Mouse (Mus musculus): ENCODE measurements around the gene Ifrd2. TPM values are rescaled to one million over a fixed set of nuclear protein-coding genes. Genes with fewer than 3 reads are reported as not detected.
A peak's percentile ranks its signal among the peaks of the same experiment; 100 is the strongest.

The Ifrd2 gene
- total RNA-seq (2014; rRNA removed) (8.4 and 8.9 TPM in 2 replicates), polyA plus RNA-seq (2015; fragmentation: Nextera tagmentation; extraction: Ambion mirVana) (6.5 and 7.5 TPM in 2 replicates)

- no peak within 1 kb of the TSS for H3K27ac ChIP-seq (ENCODE audit: low read depth, low read length)
- peaks cover 11% of the 10 kb centered on the region; the same call in 1 of the 2 replicates for H3K4me1 ChIP-seq (ENCODE audit: insufficient read depth, low read length)
- H3K9ac ChIP-seq (replicated peaks; ENCODE audit: low read length, poor library complexity, severe bottlenecking): peak within 1 kb of the TSS; percentile 53; the same call in 1 of the 2 replicates
- peak within 1 kb of the TSS; percentile 75 for H3K4me2 ChIP-seq (ENCODE audit: low read depth, low read length, poor library complexity, severe bottlenecking)
- peak within 1 kb of the TSS; percentile 62 for H3K4me3 ChIP-seq (ENCODE audit: low read depth, low read length)
- H3K36me3 ChIP-seq (ENCODE audit: insufficient read depth, low read length): peaks cover 29% of the 10 kb centered on the region
- WGBS: 13% methylated on average over 46 of the region's 46 CpGs
- ATAC-seq (ENCODE audit: low FRiP score) (peak; percentile 97), DNase-seq (ENCODE audit: low spot score) (peak; percentile 99)
- no peaks in the 10 kb centered on the region for H3K9me3 ChIP-seq (ENCODE audit: low read length)
- no peaks in the 10 kb centered on the region for H3K27me3 ChIP-seq (ENCODE audit: insufficient read depth, low read length)
- no peak for TF ChIP-seq CTCF (IDR thresholded peaks at IDR 0.05)
These were observed at the start of gene Ifrd2 for GRCm38 (mm10) chr9:107586974-107587832. Ifrd2 (plus strand) TSS chr9:107587642.

- Histone ChIP-seq H3K9ac (replicated peaks; ENCODE audit: low read length, poor library complexity, severe bottlenecking) (no peak overlapping the region), H3K4me1 (ENCODE audit: insufficient read depth, low read length) (peaks cover 22% of the 10 kb centered on the region), H3K27ac (ENCODE audit: low read depth, low read length) (no peak overlapping the region), H3K27me3 (ENCODE audit: insufficient read depth, low read length) (no peaks in the 10 kb centered on the region), H3K36me3 (ENCODE audit: insufficient read depth, low read length) (peaks cover 28% of the 10 kb centered on the region), H3K4me2 (ENCODE audit: low read depth, low read length, poor library complexity, severe bottlenecking) (no peak overlapping the region), H3K9me3 (ENCODE audit: low read length) (no peaks in the 10 kb centered on the region), H3K4me3 (ENCODE audit: low read depth, low read length) (no peak overlapping the region)
- 90% methylated on average over 7 of the region's 7 CpGs for WGBS
- no peak for ATAC-seq (ENCODE audit: low FRiP score)
- no peak for DNase-seq (ENCODE audit: low spot score)
- no peak for TF ChIP-seq CTCF (IDR thresholded peaks at IDR 0.05)
These were observed 49.2 kb upstream of the Ifrd2 start for GRCm38 (mm10) chr9:107538231-107538630.

GRCm38 (mm10) chr9:107538711-107539110 lies 48.7 kb upstream of the Ifrd2 start:
- Histone ChIP-seq H3K27ac (ENCODE audit: low read depth, low read length) (no peak overlapping the region), H3K4me3 (ENCODE audit: low read depth, low read length) (no peak overlapping the region), H3K4me2 (ENCODE audit: low read depth, low read length, poor library complexity, severe bottlenecking) (no peak overlapping the region), H3K4me1 (ENCODE audit: insufficient read depth, low read length) (peaks cover 22% of the 10 kb centered on the region), H3K36me3 (ENCODE audit: insufficient read depth, low read length) (peaks cover 28% of the 10 kb centered on the region), H3K9ac (replicated peaks; ENCODE audit: low read length, poor library complexity, severe bottlenecking) (no peak overlapping the region), H3K27me3 (ENCODE audit: insufficient read depth, low read length) (no peaks in the 10 kb centered on the region), H3K9me3 (ENCODE audit: low read length) (no peaks in the 10 kb centered on the region)
- 90% methylated on average over 3 of the region's 3 CpGs for WGBS
- no peak for TF ChIP-seq CTCF (IDR thresholded peaks at IDR 0.05)
- no peak for DNase-seq (ENCODE audit: low spot score)
- ATAC-seq (ENCODE audit: low FRiP score): no peak

- no peaks in the 10 kb centered on the region for H3K9me3 ChIP-seq (ENCODE audit: low read length)
- no peak overlapping the region for H3K4me3 ChIP-seq (ENCODE audit: low read depth, low read length)
- whole genome bisulfite sequencing: 93% methylated on average over 8 of the region's 8 CpGs
- peaks cover 38% of the 10 kb centered on the region for H3K36me3 ChIP-seq (ENCODE audit: insufficient read depth, low read length)
- H3K27me3 ChIP-seq (ENCODE audit: insufficient read depth, low read length): no peaks in the 10 kb centered on the region
- H3K4me1 ChIP-seq (ENCODE audit: insufficient read depth, low read length): peaks cover 22% of the 10 kb centered on the region
- H3K27ac ChIP-seq (ENCODE audit: low read depth, low read length): no peak overlapping the region
- no peak for DNase-seq (ENCODE audit: low spot score)
- H3K4me2 ChIP-seq (ENCODE audit: low read depth, low read length, poor library complexity, severe bottlenecking): no peak overlapping the region
- no peak for ATAC-seq (ENCODE audit: low FRiP score)
- no peak for TF ChIP-seq CTCF (IDR thresholded peaks at IDR 0.05)
- H3K9ac ChIP-seq (replicated peaks; ENCODE audit: low read length, poor library complexity, severe bottlenecking): no peak overlapping the region
These were observed 47.5 kb upstream of the Ifrd2 start for GRCm38 (mm10) chr9:107539940-107540339.

- H3K27ac ChIP-seq (ENCODE audit: low read depth, low read length): no peak overlapping the region
- DNase-seq (ENCODE audit: low spot score) (no peak), ATAC-seq (ENCODE audit: low FRiP score) (no peak)
- peak overlapping the region; percentile 79 for H3K4me2 ChIP-seq (ENCODE audit: low read depth, low read length, poor library complexity, severe bottlenecking)
- no peak overlapping the region for H3K9ac ChIP-seq (replicated peaks; ENCODE audit: low read length, poor library complexity, severe bottlenecking)
- peaks cover 42% of the 10 kb centered on the region for H3K36me3 ChIP-seq (ENCODE audit: insufficient read depth, low read length)
- H3K9me3 ChIP-seq (ENCODE audit: low read length): no peaks in the 10 kb centered on the region
- no peaks in the 10 kb centered on the region for H3K27me3 ChIP-seq (ENCODE audit: insufficient read depth, low read length)
- peaks cover 22% of the 10 kb centered on the region for H3K4me1 ChIP-seq (ENCODE audit: insufficient read depth, low read length)
- 0 out of 2 replicates have a peak, but pooled peaks have one; percentile 5 for TF ChIP-seq CTCF (IDR thresholded peaks at IDR 0.05)
- 76% methylated on average over 4 of the region's 4 CpGs for WGBS
- no peak overlapping the region for H3K4me3 ChIP-seq (ENCODE audit: low read depth, low read length)
These were observed 47.0 kb upstream of the Ifrd2 start for GRCm38 (mm10) chr9:107540420-107540819.

GRCm38 (mm10) chr9:107541005-107541404 lies 46.4 kb upstream of the Ifrd2 start:
- peak overlapping the region; percentile 58 for H3K9ac ChIP-seq (replicated peaks; ENCODE audit: low read length, poor library complexity, severe bottlenecking)
- H3K4me2 ChIP-seq (ENCODE audit: low read depth, low read length, poor library complexity, severe bottlenecking): peak overlapping the region; percentile 79
- no peak for DNase-seq (ENCODE audit: low spot score)
- H3K27ac ChIP-seq (ENCODE audit: low read depth, low read length): peak overlapping the region; percentile 14; the same call in 1 of the 2 replicates
- no peak for ATAC-seq (ENCODE audit: low FRiP score)
- peak overlapping the region; percentile 56 for H3K4me3 ChIP-seq (ENCODE audit: low read depth, low read length)
- WGBS: 45% methylated on average over 10 of the region's 10 CpGs
- H3K27me3 ChIP-seq (ENCODE audit: insufficient read depth, low read length): no peaks in the 10 kb centered on the region
- TF ChIP-seq CTCF (IDR thresholded peaks at IDR 0.05): no peak
- no peaks in the 10 kb centered on the region for H3K9me3 ChIP-seq (ENCODE audit: low read length)
- peaks cover 16% of the 10 kb centered on the region for H3K4me1 ChIP-seq (ENCODE audit: insufficient read depth, low read length)
- H3K36me3 ChIP-seq (ENCODE audit: insufficient read depth, low read length): peaks cover 43% of the 10 kb centered on the region

Measured in midbrain, postnatal 0 days (tissue).